Mouse (Mus musculus) liver, embryonic 12.5 days (tissue): ENCODE results near the gene Ldb1. TPM values are rescaled to one million over a fixed set of nuclear protein-coding genes. Genes with fewer than 3 reads are reported as not detected.
A peak's percentile ranks its signal among the peaks of the same experiment; 100 is the strongest.

Source experiments
- ATAC-seq: fragments of 200-750 bp; cut with Nextera tagmentation; 2 replicates; pipeline ENCODE4 v1.8.0; 2017; ENCODE audit warnings: moderate number of reproducible peaks, mild to moderate bottlenecking, moderate library complexity
- H3K27ac ChIP-seq: fragments of 300-500 bp; sonication (generic); 2 replicates; pipeline ENCODE4 v1.5.1; 2016; ENCODE audit warnings: mild to moderate bottlenecking
- H3K27me3 ChIP-seq: fragments of 300-500 bp; sonication (generic); replicated peaks from 2 replicates; pipeline ENCODE4 v1.6.1; 2016; ENCODE audit warnings: mild to moderate bottlenecking, moderate library complexity
- H3K36me3 ChIP-seq: fragments of 300-500 bp; sonication (generic); 2 replicates; pipeline ENCODE4 v1.6.1; 2016; ENCODE audit warnings: mild to moderate bottlenecking, moderate library complexity
- H3K4me1 ChIP-seq: fragments of 300-500 bp; sonication (generic); 2 replicates; pipeline ENCODE4 v1.6.1; 2016
- H3K4me2 ChIP-seq: fragments of 300-500 bp; sonication (generic); 2 replicates; pipeline ENCODE4 v1.6.1; 2016; ENCODE audit warnings: mild to moderate bottlenecking, moderate library complexity
- H3K4me3 ChIP-seq: fragments of 300-500 bp; sonication (generic); 2 replicates; pipeline ENCODE4 v1.5.1; 2016; ENCODE audit warnings: mild to moderate bottlenecking, moderate library complexity
- H3K9ac ChIP-seq: fragments of 300-500 bp; sonication (generic); 2 replicates; pipeline ENCODE4 v1.6.1; 2016; ENCODE audit warnings: mild to moderate bottlenecking, moderate library complexity
- H3K9me3 ChIP-seq: fragments of 300-500 bp; sonication (generic); replicated peaks from 2 replicates; pipeline ENCODE4 v1.6.1; 2016; ENCODE audit warnings: mild to moderate bottlenecking, moderate library complexity
- WGBS: fragments of 180-500 bp; shearing (Covaris S2); methylation state at CpG from one replicate; pipeline ENCODE4 v1.1.7; 2016; ENCODE audit not compliant: insufficient replicate concordance; 5-methylcytosine and 5-hydroxymethylcytosine counted together
- polyA plus RNA-seq: library from polyadenylated mRNA; unstranded; fragments of >200 nt; fragmentation: Nextera tagmentation; extraction: Ambion mirVana; gene quantifications from 2 replicates; pipeline ENCODE4 v1.2.1, GENCODE M21; 2016

Gene Ldb1
- polyA plus RNA-seq, result 53.2 and 53.4 TPM in 2 replicates

- Histone ChIP-seq H3K9ac (peak within 1 kb of the TSS; percentile 95), H3K4me1 (peaks cover 65% of the 10 kb centered on the region), H3K27ac (peak within 1 kb of the TSS; percentile 95), H3K4me3 (peak within 1 kb of the TSS; percentile 89), H3K27me3 (peaks cover 13% of the 10 kb centered on the region), H3K9me3 (no peaks in the 10 kb centered on the region), H3K4me2 (peak within 1 kb of the TSS; percentile 99), H3K36me3 (no peaks in the 10 kb centered on the region)
- 1% methylated on average over 82 of the region's 84 CpGs for WGBS
- peak; percentile 68 for ATAC-seq
These were observed at the start of gene Ldb1 for GRCm38 (mm10) chr19:46044993-46045695. TSS of gene Ldb1 (minus strand) at chr19:46045214.

GRCm38 (mm10) chr19:46094144-46094543, 49.1 kb upstream of the Ldb1 start:
- H3K4me1 ChIP-seq, result no peaks in the 10 kb centered on the region
- no peak for ATAC-seq
- H3K36me3 ChIP-seq, result no peaks in the 10 kb centered on the region
- 78% methylated on average over 2 of the region's 2 CpGs for WGBS
- no peak overlapping the region for H3K4me2 ChIP-seq
- no peak overlapping the region for H3K27ac ChIP-seq
- H3K27me3 ChIP-seq, result 0 out of 2 replicates have a peak, but pooled peaks cover 8% of the 10 kb centered on the region
- H3K4me3 ChIP-seq, result no peak overlapping the region
- no peak overlapping the region for H3K9ac ChIP-seq
- 0 out of 2 replicates have a peak, but pooled peaks cover 4% of the 10 kb centered on the region for H3K9me3 ChIP-seq

- no peak for ATAC-seq
- Histone ChIP-seq H3K27ac (no peak overlapping the region), H3K9me3 (0 out of 2 replicates have a peak, but pooled peaks cover 4% of the 10 kb centered on the region), H3K9ac (no peak overlapping the region), H3K27me3 (0 out of 2 replicates have a peak, but pooled peaks cover 8% of the 10 kb centered on the region), H3K4me2 (no peak overlapping the region), H3K36me3 (no peaks in the 10 kb centered on the region), H3K4me3 (no peak overlapping the region), H3K4me1 (no peaks in the 10 kb centered on the region)
- WGBS, result 80% methylated on average over 4 of the region's 4 CpGs
These were observed 46.6 kb upstream of the Ldb1 start for GRCm38 (mm10) chr19:46091641-46092040.

GRCm38 (mm10) chr19:46087871-46088270, 42.9 kb upstream of the Ldb1 start:
- H3K9me3 ChIP-seq, result no peaks in the 10 kb centered on the region
- no peaks in the 10 kb centered on the region for H3K4me1 ChIP-seq
- no peak overlapping the region for H3K27ac ChIP-seq
- H3K4me3 ChIP-seq, result no peak overlapping the region
- 77% methylated on average over 7 of the region's 7 CpGs for WGBS
- H3K4me2 ChIP-seq, result no peak overlapping the region
- H3K36me3 ChIP-seq, result peaks cover 33% of the 10 kb centered on the region
- 0 out of 2 replicates have a peak, but pooled peaks cover 8% of the 10 kb centered on the region for H3K27me3 ChIP-seq
- no peak for ATAC-seq
- no peak overlapping the region for H3K9ac ChIP-seq

- Histone ChIP-seq H3K27ac (no peak overlapping the region), H3K27me3 (no peaks in the 10 kb centered on the region), H3K4me3 (no peak overlapping the region), H3K9me3 (no peaks in the 10 kb centered on the region), H3K4me1 (no peaks in the 10 kb centered on the region), H3K36me3 (peaks cover 49% of the 10 kb centered on the region), H3K4me2 (no peak overlapping the region), H3K9ac (no peak overlapping the region)
- ATAC-seq, result 0 out of 2 replicates have a peak, but pooled peaks have one; percentile 27
- 35% methylated on average over 3 of the region's 3 CpGs for WGBS
These were observed 41.3 kb upstream of the Ldb1 start for GRCm38 (mm10) chr19:46086337-46086736.

GRCm38 (mm10) chr19:46085185-46085584, 40.2 kb upstream of the Ldb1 start:
- WGBS, result 83% methylated on average over 8 of the region's 8 CpGs
- H3K4me2 ChIP-seq, result no peak overlapping the region
- H3K4me3 ChIP-seq, result no peak overlapping the region
- H3K27me3 ChIP-seq, result no peaks in the 10 kb centered on the region
- no peaks in the 10 kb centered on the region for H3K9me3 ChIP-seq
- no peak overlapping the region for H3K27ac ChIP-seq
- peaks cover 60% of the 10 kb centered on the region for H3K36me3 ChIP-seq
- ATAC-seq, result no peak
- no peak overlapping the region for H3K9ac ChIP-seq
- H3K4me1 ChIP-seq, result no peaks in the 10 kb centered on the region

GRCm38 (mm10) chr19:46078535-46078934, 33.5 kb upstream of the Ldb1 start:
- Histone ChIP-seq H3K36me3 (peaks cover 71% of the 10 kb centered on the region), H3K4me2 (peak overlapping the region; percentile 2; the same call in 1 of the 2 replicates), H3K9me3 (no peaks in the 10 kb centered on the region), H3K4me1 (peaks cover 46% of the 10 kb centered on the region), H3K9ac (no peak overlapping the region), H3K27ac (no peak overlapping the region), H3K4me3 (no peak overlapping the region), H3K27me3 (no peaks in the 10 kb centered on the region)
- no peak for ATAC-seq
- 56% methylated on average over 3 of the region's 3 CpGs for WGBS

- Histone ChIP-seq H3K36me3 (peaks cover 71% of the 10 kb centered on the region), H3K9ac (peak within 1 kb of the TSS; percentile 85), H3K4me3 (peak within 1 kb of the TSS; percentile 84), H3K4me2 (peak within 1 kb of the TSS; percentile 82), H3K27me3 (no peaks in the 10 kb centered on the region), H3K27ac (peak within 1 kb of the TSS; percentile 89), H3K4me1 (peaks cover 53% of the 10 kb centered on the region), H3K9me3 (no peaks in the 10 kb centered on the region)
- WGBS, result under 1% methylated on average over 66 of the region's 66 CpGs
- ATAC-seq, result peak; percentile 94
These were observed 30.9 kb upstream of the Ldb1 start, which contains the start of gene Nolc1 for GRCm38 (mm10) chr19:46075616-46076607. TSS of gene Nolc1 (plus strand) at chr19:46075863.

- peaks cover 70% of the 10 kb centered on the region for H3K36me3 ChIP-seq
- H3K4me2 ChIP-seq, result peak overlapping the region; percentile 82
- no peaks in the 10 kb centered on the region for H3K9me3 ChIP-seq
- no peak overlapping the region for H3K4me3 ChIP-seq
- no peaks in the 10 kb centered on the region for H3K27me3 ChIP-seq
- ATAC-seq, result peak; percentile 45; the same call in 1 of the 2 replicates
- H3K27ac ChIP-seq, result peak overlapping the region; percentile 89
- WGBS, result 43% methylated on average over 5 of the region's 5 CpGs
- peak overlapping the region; percentile 33; the same call in 1 of the 2 replicates for H3K9ac ChIP-seq
- peaks cover 53% of the 10 kb centered on the region for H3K4me1 ChIP-seq
These were observed 29.3 kb upstream of the Ldb1 start for GRCm38 (mm10) chr19:46074266-46074665.

GRCm38 (mm10) chr19:46073285-46073684, 28.3 kb upstream of the Ldb1 start:
- peaks cover 45% of the 10 kb centered on the region for H3K4me1 ChIP-seq
- peaks cover 69% of the 10 kb centered on the region for H3K36me3 ChIP-seq
- H3K9ac ChIP-seq, result 0 out of 2 replicates have a peak overlapping the region, but pooled peaks have one; percentile 0
- ATAC-seq, result no peak
- no peak overlapping the region for H3K4me3 ChIP-seq
- H3K4me2 ChIP-seq, result no peak overlapping the region
- WGBS, result 76% methylated on average over 7 of the region's 7 CpGs
- H3K27ac ChIP-seq, result peak overlapping the region; percentile 89
- no peaks in the 10 kb centered on the region for H3K27me3 ChIP-seq
- no peaks in the 10 kb centered on the region for H3K9me3 ChIP-seq

- Histone ChIP-seq H3K27me3 (no peaks in the 10 kb centered on the region), H3K4me3 (no peak overlapping the region), H3K4me1 (peaks cover 3% of the 10 kb centered on the region; the same call in 1 of the 2 replicates), H3K27ac (no peak overlapping the region), H3K9me3 (no peaks in the 10 kb centered on the region), H3K9ac (no peak overlapping the region), H3K4me2 (no peak overlapping the region), H3K36me3 (peaks cover 98% of the 10 kb centered on the region)
- WGBS, result 85% methylated on average over 10 of the region's 10 CpGs
- no peak for ATAC-seq
These were observed 23.0 kb upstream of the Ldb1 start for GRCm38 (mm10) chr19:46068054-46068453.
